Comparison of ENCODE assay signal across 9 mouse cellular contexts in genomic region chr1:164315266-164315665, GRCm38 (mm10). TPM values are rescaled to one million over a fixed set of nuclear protein-coding genes. Genes with fewer than 3 reads are reported as not detected.
DNase-seq lines count a peak whose midpoint lies in the region; ATAC-seq and TF ChIP-seq lines count a peak whose summit lies in the region.
"Had no signal": no experiment of that assay in that cellular context is flagged by ENCODE, and none has a peak within 500 bp of the region (broad histone marks: within the 10 kb centered on the region; RNA-seq: fewer than 3 reads in every experiment).

No protein-coding gene starts in this region.

- H3K9ac ChIP-seq in kidney, postnatal 0 days (ENCODE audit: low read depth, low read length) = no peak overlapping the region
- no peak overlapping the region for H3K9ac ChIP-seq in ES-Bruce4 (ENCODE audit: low read depth, poor library complexity, severe bottlenecking)
- H3K9ac ChIP-seq in liver, postnatal 0 days (replicated peaks) = no peak overlapping the region
- H3K9ac ChIP-seq: liver, embryonic 15.5 days had no signal

- no peak for TF ChIP-seq EP300 in ES-Bruce4 (IDR thresholded peaks at IDR 0.05; ENCODE audit: insufficient read depth, low read depth, low read length)
- TF ChIP-seq EP300 in liver, postnatal 0 days (IDR thresholded peaks at IDR 0.05; ENCODE audit: low read depth) = no peak

- no peak overlapping the region for H3K4me3 ChIP-seq in kidney, postnatal 0 days (replicated peaks; ENCODE audit: low read depth, low read length)
- H3K4me3 ChIP-seq in ES-Bruce4 (ENCODE audit: low read depth, low read length) = no peak overlapping the region
- no peak overlapping the region for H3K4me3 ChIP-seq in liver, postnatal 0 days (ENCODE audit: low read depth, low read length)
- H3K4me3 ChIP-seq: liver, embryonic 15.5 days had no signal

- no peaks in the 10 kb centered on the region for H3K27me3 ChIP-seq in kidney, postnatal 0 days (ENCODE audit: insufficient read depth, low read length)
- H3K27me3 ChIP-seq in ES-Bruce4 (ENCODE audit: control insufficient read depth, insufficient read depth, low read length, poor library complexity, severe bottlenecking) = no peaks in the 10 kb centered on the region
- H3K27me3 ChIP-seq in liver, postnatal 0 days (ENCODE audit: insufficient read depth, low read length) = no peaks in the 10 kb centered on the region
- H3K27me3 ChIP-seq: liver, embryonic 15.5 days had no signal

- no peak for ATAC-seq in kidney, postnatal 0 days (replicated peaks; ENCODE audit: low FRiP score, low read depth)
- no peak for ATAC-seq in liver, postnatal 0 days

- peaks cover 11% of the 10 kb centered on the region for H3K36me3 ChIP-seq in kidney, postnatal 0 days (ENCODE audit: insufficient read depth, low read length)
- H3K36me3 ChIP-seq in ES-Bruce4 (ENCODE audit: control insufficient read depth, insufficient read depth, low read length, poor library complexity, severe bottlenecking) = no peaks in the 10 kb centered on the region
- peaks cover 3% of the 10 kb centered on the region; the same call in 1 of the 2 replicates for H3K36me3 ChIP-seq in liver, postnatal 0 days (replicated peaks; ENCODE audit: insufficient read depth, low read length)
- H3K36me3 ChIP-seq: liver, embryonic 15.5 days had no signal

- WGBS in kidney, postnatal 0 days = 71% methylated on average over 8 of the region's 8 CpGs
- 79% methylated on average over 8 of the region's 8 CpGs for WGBS in liver, postnatal 0 days (ENCODE audit: insufficient replicate concordance)

- H3K9me3 ChIP-seq in kidney, postnatal 0 days (replicated peaks; ENCODE audit: low read length) = no peaks in the 10 kb centered on the region
- H3K9me3 ChIP-seq in ES-Bruce4 (replicated peaks; ENCODE audit: control insufficient read depth, insufficient read depth, low read length, poor library complexity, severe bottlenecking) = no peaks in the 10 kb centered on the region
- H3K9me3 ChIP-seq in liver, postnatal 0 days (ENCODE audit: low read length) = no peaks in the 10 kb centered on the region
- H3K9me3 ChIP-seq: liver, embryonic 15.5 days had no signal

- no peak overlapping the region for H3K4me2 ChIP-seq in kidney, postnatal 0 days (ENCODE audit: low read length)
- no peak overlapping the region for H3K4me2 ChIP-seq in liver, postnatal 0 days (ENCODE audit: low read depth, low read length)
- H3K4me2 ChIP-seq: liver, embryonic 15.5 days had no signal

- no peak for TF ChIP-seq POLR2A in ES-Bruce4 (IDR thresholded peaks at IDR 0.05; ENCODE audit: insufficient read depth, low read length)

- DNase-seq in kidney, postnatal 0 days (ENCODE audit: low spot score) = no peak
- no peak for DNase-seq in kidney, adult 18-20 months
- DNase-seq in A20 (ENCODE audit: low read depth, low spot score) = peak; percentile 47
- peak; percentile 35 for DNase-seq in cerebellum, adult 9-10 months
- DNase-seq in liver, postnatal 0 days = peak; percentile 59
- peak; percentile 55 to 81 for DNase-seq in spleen, postnatal 4 days (ENCODE audit: low spot score in 2 of 2)
- DNase-seq in left cerebral cortex, adult 8-10 months (ENCODE audit: low spot score in 2 of 2) = no peak

- TF ChIP-seq CTCF in kidney, postnatal 0 days (IDR thresholded peaks at IDR 0.05; ENCODE audit: low read depth) = peak; percentile 68
- TF ChIP-seq CTCF in ES-Bruce4 (IDR thresholded peaks at IDR 0.05; ENCODE audit: low read depth, low read length) = peak; percentile 89
- peak; percentile 78 for TF ChIP-seq CTCF in liver, postnatal 0 days (IDR thresholded peaks at IDR 0.05; ENCODE audit: low read depth)

- no peak overlapping the region for H3K27ac ChIP-seq in kidney, postnatal 0 days
- no peak overlapping the region for H3K27ac ChIP-seq in ES-Bruce4 (ENCODE audit: insufficient read depth, low read length)
- no peak overlapping the region for H3K27ac ChIP-seq in liver, postnatal 0 days (ENCODE audit: low read depth)
- H3K27ac ChIP-seq: liver, embryonic 15.5 days had no signal

- no peaks in the 10 kb centered on the region for H3K4me1 ChIP-seq in kidney, postnatal 0 days (replicated peaks; ENCODE audit: insufficient read depth, low read length)
- peaks cover 2% of the 10 kb centered on the region for H3K4me1 ChIP-seq in ES-Bruce4 (ENCODE audit: control insufficient read depth, insufficient read depth, low read length)
- peaks cover 5% of the 10 kb centered on the region; the same call in 1 of the 2 replicates for H3K4me1 ChIP-seq in liver, postnatal 0 days (ENCODE audit: insufficient read depth)

RNA-seq across cellular contexts. Expression of gene Blzf1, which starts 8.0 kb away (rescaled TPM):
- polyA plus RNA-seq in kidney, postnatal 0 days (2015; fragmentation: Nextera tagmentation; extraction: Ambion mirVana) = 25.0 and 29.7 TPM in 2 replicates
- polyA plus RNA-seq in ES-Bruce4 (2011; ENCODE audit: insufficient read depth, insufficient read length, low read depth, missing spikeins) = 25.7 and 33.9 TPM in 2 replicates
- 9.6 and 9.7 TPM in 2 replicates for polyA plus RNA-seq in liver, postnatal 0 days (2015; fragmentation: Nextera tagmentation; extraction: Ambion mirVana)
- 10 to 100 TPM; 18.6 to 24.0 (median 22.1) TPM for total RNA-seq in left cerebral cortex, adult 8-10 months (2022)

RNA-seq across cellular contexts. Expression of gene Nme7, which starts 11.3 kb away (rescaled TPM):
- 41.7 and 42.0 TPM in 2 replicates for polyA plus RNA-seq in kidney, postnatal 0 days (2015; fragmentation: Nextera tagmentation; extraction: Ambion mirVana)
- polyA plus RNA-seq in ES-Bruce4 (2011; ENCODE audit: insufficient read depth, insufficient read length, low read depth, missing spikeins) = 45.7 and 48.8 TPM in 2 replicates
- polyA plus RNA-seq in liver, postnatal 0 days (2015; fragmentation: Nextera tagmentation; extraction: Ambion mirVana) = 7.2 and 7.6 TPM in 2 replicates
- total RNA-seq in left cerebral cortex, adult 8-10 months (2022) = 10 to 100 TPM; 22.7 to 32.0 (median 28.0) TPM

RNA-seq across cellular contexts. Expression of gene Ccdc181, which starts 39.9 kb away (rescaled TPM):
- 15.7 and 16.6 TPM in 2 replicates for polyA plus RNA-seq in kidney, postnatal 0 days (2015; fragmentation: Nextera tagmentation; extraction: Ambion mirVana)
- polyA plus RNA-seq in ES-Bruce4 (2011; ENCODE audit: insufficient read depth, insufficient read length, low read depth, missing spikeins) = 7.8 and 10.2 TPM in 2 replicates
- 2.6 and 2.7 TPM in 2 replicates for polyA plus RNA-seq in liver, postnatal 0 days (2015; fragmentation: Nextera tagmentation; extraction: Ambion mirVana)
- 10 to 100 TPM; 23.6 to 25.6 (median 24.5) TPM for total RNA-seq in left cerebral cortex, adult 8-10 months (2022)

Comparison
In these comparisons a context has a peak if more than half of its experiments do, and no peak if none do; other contexts are left out.
1. DNase-seq: peak in A20 (single experiment), cerebellum, adult 9-10 months (single experiment), liver, postnatal 0 days (single experiment) and spleen, postnatal 4 days (2 of 2); none in kidney, postnatal 0 days (single experiment), kidney, adult 18-20 months (single experiment) and left cerebral cortex, adult 8-10 months (0 of 2).
2. Peak in every context shown above with its lines, with median percentiles within 50 percentile points of each other: CTCF ChIP-seq.